In the genomic region with DNA sequence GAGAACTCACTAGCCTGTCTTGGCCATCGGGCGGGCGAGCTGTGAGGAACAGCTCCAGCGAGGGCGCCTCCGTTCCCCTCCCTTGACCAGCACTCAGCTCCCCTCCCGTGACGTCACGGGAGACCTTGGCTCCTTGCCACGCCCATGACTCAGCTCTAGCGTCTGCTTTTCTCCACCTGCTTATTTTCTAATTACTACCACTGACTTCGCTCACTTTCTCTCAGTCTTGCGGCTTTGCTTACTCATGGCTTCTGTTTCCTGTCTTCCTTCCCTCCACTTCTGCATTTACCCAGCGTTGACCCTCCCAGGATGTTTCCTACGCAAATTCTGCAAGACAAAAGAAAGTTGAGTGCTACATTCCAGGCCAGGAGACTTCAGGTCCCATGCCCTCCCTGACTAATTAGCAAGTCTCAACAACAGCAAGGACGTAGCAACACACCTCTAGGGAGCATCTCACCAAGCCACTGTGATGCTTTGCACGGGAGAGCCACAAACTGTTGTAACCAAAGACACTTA, we compare ENCODE assay signal across 8 mouse cellular contexts. TPM values are rescaled to one million over a fixed set of nuclear protein-coding genes. Genes with fewer than 3 reads are reported as not detected.
DNase-seq lines count a peak whose midpoint lies in the region; ATAC-seq and TF ChIP-seq lines count a peak whose summit lies in the region.

No protein-coding gene starts in this region.

- no peaks in the 10 kb centered on the region for H3K9me3 ChIP-seq in heart, embryonic 15.5 days (replicated peaks)
- no peaks in the 10 kb centered on the region for H3K9me3 ChIP-seq in kidney, postnatal 0 days (replicated peaks; ENCODE audit: low read length)

- 4% methylated on average over 17 of the region's 17 CpGs for WGBS in heart, embryonic 15.5 days
- WGBS in kidney, postnatal 0 days = 4% methylated on average over 17 of the region's 17 CpGs

- peak; percentile 99 for DNase-seq in ES-CJ7 (ENCODE audit: low read depth, low spot score)
- peak; percentile 78 for DNase-seq in kidney, postnatal 0 days (ENCODE audit: low spot score)
- peak; percentile 84 for DNase-seq in lung, postnatal 36 days
- peak; percentile 56 for DNase-seq in retina, embryonic 14.5 days (ENCODE audit: low spot score)
- DNase-seq in thymus, postnatal 36 days = peak; percentile 55 to 62

- H3K9ac ChIP-seq in heart, embryonic 15.5 days = no peak overlapping the region
- H3K9ac ChIP-seq in kidney, postnatal 0 days (ENCODE audit: low read depth, low read length) = no peak overlapping the region

- TF ChIP-seq CTCF in bone marrow macrophage, adult 2 months (IDR thresholded peaks at IDR 0.05; ENCODE audit: low read depth, low read length) = no peak
- no peak for TF ChIP-seq CTCF in kidney, postnatal 0 days (IDR thresholded peaks at IDR 0.05; ENCODE audit: low read depth)

- peaks cover 22% of the 10 kb centered on the region for H3K4me1 ChIP-seq in bone marrow macrophage, adult 2 months (ENCODE audit: control insufficient read depth, insufficient read depth, low read length)
- H3K4me1 ChIP-seq in heart, embryonic 15.5 days (replicated peaks) = peaks cover 9% of the 10 kb centered on the region
- H3K4me1 ChIP-seq in kidney, postnatal 0 days (replicated peaks; ENCODE audit: insufficient read depth, low read length) = peaks cover 5% of the 10 kb centered on the region; the same call in 1 of the 2 replicates

- peaks cover 70% of the 10 kb centered on the region for H3K27me3 ChIP-seq in heart, embryonic 15.5 days
- H3K27me3 ChIP-seq in kidney, postnatal 0 days (ENCODE audit: insufficient read depth, low read length) = no peaks in the 10 kb centered on the region

- H3K4me2 ChIP-seq in heart, embryonic 15.5 days = peak overlapping the region; percentile 54
- peak overlapping the region; percentile 47 for H3K4me2 ChIP-seq in kidney, postnatal 0 days (ENCODE audit: low read length)

- peak; percentile 86 for ATAC-seq in erythroblast, adult 5-6 weeks (replicated peaks; ENCODE audit: low FRiP score, poor library complexity, severe bottlenecking)
- ATAC-seq in heart, embryonic 15.5 days (replicated peaks; ENCODE audit: insufficient number of reproducible peaks, insufficient read depth, low FRiP score, low read depth) = 0 out of 2 replicates have a peak, but pooled peaks have one; percentile 58
- ATAC-seq in kidney, postnatal 0 days (replicated peaks; ENCODE audit: low FRiP score, low read depth) = peak; percentile 80

- H3K4me3 ChIP-seq in bone marrow macrophage, adult 2 months (ENCODE audit: insufficient read depth, low read length) = peak overlapping the region; percentile 20
- peak overlapping the region; percentile 27 for H3K4me3 ChIP-seq in heart, embryonic 15.5 days
- 0 out of 2 replicates have a peak overlapping the region, but pooled peaks have one; percentile 8 for H3K4me3 ChIP-seq in kidney, postnatal 0 days (replicated peaks; ENCODE audit: low read depth, low read length)

- TF ChIP-seq POLR2A in bone marrow macrophage, adult 2 months (IDR thresholded peaks at IDR 0.05; ENCODE audit: borderline replicate concordance, low read depth, low read length) = no peak

- no peaks in the 10 kb centered on the region for H3K36me3 ChIP-seq in heart, embryonic 15.5 days
- H3K36me3 ChIP-seq in kidney, postnatal 0 days (ENCODE audit: insufficient read depth, low read length) = no peaks in the 10 kb centered on the region

- peak overlapping the region; percentile 46 for H3K27ac ChIP-seq in bone marrow macrophage, adult 2 months (ENCODE audit: insufficient read depth, low read depth, low read length)
- no peak overlapping the region; the same call in 1 of the 2 replicates for H3K27ac ChIP-seq in heart, embryonic 15.5 days
- H3K27ac ChIP-seq in kidney, postnatal 0 days = no peak overlapping the region

RNA-seq across cellular contexts. Expression of a gene that starts 26.3 kb away (rescaled TPM):
- polyA plus RNA-seq in bone marrow macrophage, adult 2 months (2012; ENCODE audit: insufficient read depth, insufficient read length, missing spikeins) = 33.9 and 36.6 TPM in 2 replicates
- 15.4 and 31.6 TPM in 2 replicates for total RNA-seq in erythroblast, adult 5-6 weeks (2015; ENCODE audit: low replicate concordance)
- total RNA-seq in erythroblast, adult 5-6 weeks (2017; ENCODE audit: low replicate concordance) = 12.9 and 25.9 TPM in 2 replicates
- 34.8 and 43.4 TPM in 2 replicates for polyA plus RNA-seq in heart, embryonic 15.5 days (2015; fragmentation: Nextera tagmentation; extraction: Ambion mirVana)
- polyA plus RNA-seq in kidney, postnatal 0 days (2015; fragmentation: Nextera tagmentation; extraction: Ambion mirVana) = 64.6 and 71.1 TPM in 2 replicates
